ENCODE assay signal across 8 mouse cellular contexts in the genomic region with DNA sequence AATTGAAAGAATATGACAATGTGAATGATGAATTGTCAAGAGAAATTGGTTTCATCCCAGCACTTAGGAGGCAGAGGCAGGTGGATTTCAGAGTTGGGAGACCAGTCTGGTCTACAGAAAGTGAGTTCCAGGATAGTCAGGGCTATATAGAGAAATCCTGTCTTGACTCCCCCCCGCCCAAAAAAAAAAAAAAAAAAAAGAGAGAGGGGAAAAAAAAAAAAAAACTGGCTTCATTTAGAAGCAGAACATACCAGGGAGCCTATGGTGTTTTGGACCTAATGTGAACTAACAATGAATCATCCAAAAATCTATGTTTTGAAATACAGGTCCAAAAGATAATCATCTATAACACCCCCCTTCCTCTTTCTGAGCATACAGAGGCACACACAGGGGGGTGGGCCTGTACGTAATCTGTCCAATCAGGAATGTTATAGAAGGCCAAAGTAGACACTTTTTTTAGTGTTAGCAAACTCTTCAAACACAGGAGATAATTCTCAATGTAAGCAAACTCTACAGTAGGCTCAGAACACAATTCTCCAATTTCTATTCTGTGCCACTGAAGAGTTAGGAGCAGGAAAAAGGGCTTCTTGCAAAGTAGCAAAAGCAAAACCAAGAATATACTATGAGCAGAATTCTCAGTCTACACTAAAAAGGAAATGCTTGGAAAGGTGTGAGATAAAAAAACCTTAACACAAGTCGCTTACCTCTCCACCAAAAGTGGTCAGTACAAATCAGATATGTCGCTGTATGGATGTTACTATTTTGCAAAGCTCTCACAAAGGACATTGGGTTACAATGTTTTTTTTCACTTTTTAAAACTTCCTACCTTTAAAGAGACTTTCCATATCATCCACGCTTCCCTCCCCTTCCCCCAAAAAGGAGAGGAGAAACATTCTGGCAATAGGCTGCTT. TPM values are rescaled to one million over a fixed set of nuclear protein-coding genes. Genes with fewer than 3 reads are reported as not detected.
DNase-seq lines count a peak whose midpoint lies in the region; ATAC-seq lines count a peak whose summit lies in the region.

No protein-coding gene starts in this region.

- intact Hi-C loops in left cerebral cortex, postnatal 36 days (cut with DNase I): loop anchor here (5.0 kb wide), 1 partner anchor 131 kb away; a partner anchor contains a TSS

- H3K36me3 ChIP-seq in kidney, embryonic 15.5 days: peaks cover 54% of the 10 kb centered on the region
- peaks cover 10% of the 10 kb centered on the region for H3K36me3 ChIP-seq in embryonic facial prominence, embryonic 11.5 days (replicated peaks; ENCODE audit: control insufficient read depth, insufficient read depth, low read depth, low read length)
- peaks cover 54% of the 10 kb centered on the region for H3K36me3 ChIP-seq in intestine, embryonic 14.5 days (ENCODE audit: control insufficient read depth, insufficient read depth, low read length)
- peaks cover 27% of the 10 kb centered on the region for H3K36me3 ChIP-seq in midbrain, embryonic 16.5 days (ENCODE audit: control insufficient read depth, insufficient read depth, low read length)

- peak overlapping the region; percentile 87 for H3K4me3 ChIP-seq in kidney, embryonic 15.5 days (replicated peaks)
- H3K4me3 ChIP-seq in embryonic facial prominence, embryonic 11.5 days (ENCODE audit: low read depth, low read length): peak overlapping the region; percentile 86
- H3K4me3 ChIP-seq in intestine, embryonic 14.5 days (ENCODE audit: low read depth, low read length): peak overlapping the region; percentile 87
- H3K4me3 ChIP-seq in midbrain, embryonic 16.5 days (ENCODE audit: low read depth, low read length): peak overlapping the region; percentile 94

- no peaks in the 10 kb centered on the region for H3K27me3 ChIP-seq in kidney, embryonic 15.5 days
- H3K27me3 ChIP-seq in embryonic facial prominence, embryonic 11.5 days (ENCODE audit: control insufficient read depth, insufficient read depth, low read length): no peaks in the 10 kb centered on the region
- H3K27me3 ChIP-seq in intestine, embryonic 14.5 days (replicated peaks; ENCODE audit: control insufficient read depth, insufficient read depth, low read length): no peaks in the 10 kb centered on the region
- H3K27me3 ChIP-seq in midbrain, embryonic 16.5 days (ENCODE audit: control insufficient read depth, insufficient read depth, low read depth, low read length): no peaks in the 10 kb centered on the region

- WGBS in kidney, embryonic 15.5 days: 62% methylated on average over 5 of the region's 5 CpGs
- 60% methylated on average over 5 of the region's 5 CpGs for WGBS in embryonic facial prominence, embryonic 11.5 days
- 61% methylated on average over 5 of the region's 5 CpGs for WGBS in intestine, embryonic 14.5 days
- WGBS in midbrain, embryonic 16.5 days: 68% methylated on average over 5 of the region's 5 CpGs

- H3K9me3 ChIP-seq in kidney, embryonic 15.5 days (replicated peaks): no peaks in the 10 kb centered on the region
- no peaks in the 10 kb centered on the region for H3K9me3 ChIP-seq in embryonic facial prominence, embryonic 11.5 days (replicated peaks; ENCODE audit: control insufficient read depth, low read length)
- no peaks in the 10 kb centered on the region for H3K9me3 ChIP-seq in intestine, embryonic 14.5 days (ENCODE audit: control insufficient read depth, low read length)
- H3K9me3 ChIP-seq in midbrain, embryonic 16.5 days (replicated peaks; ENCODE audit: control insufficient read depth, low read length, poor library complexity, severe bottlenecking): no peaks in the 10 kb centered on the region

- no peak for ATAC-seq in kidney, embryonic 15.5 days (replicated peaks; ENCODE audit: low FRiP score)
- ATAC-seq in embryonic facial prominence, embryonic 11.5 days (replicated peaks; ENCODE audit: insufficient number of reproducible peaks, low FRiP score, low TSS enrichment, low read depth): no peak
- ATAC-seq in intestine, embryonic 14.5 days (replicated peaks; ENCODE audit: low FRiP score, low TSS enrichment, low read depth): no peak
- ATAC-seq in midbrain, embryonic 16.5 days: no peak
- ATAC-seq in granulocyte monocyte progenitor cell, adult 5-6 weeks (replicated peaks; ENCODE audit: poor library complexity, severe bottlenecking): no peak

- peak overlapping the region; percentile 50 for H3K9ac ChIP-seq in kidney, embryonic 15.5 days
- peak overlapping the region; percentile 94; the same call in 1 of the 2 replicates for H3K9ac ChIP-seq in embryonic facial prominence, embryonic 11.5 days (replicated peaks; ENCODE audit: low read length)
- H3K9ac ChIP-seq in intestine, embryonic 14.5 days (ENCODE audit: low read length): peak overlapping the region; percentile 63
- H3K9ac ChIP-seq in midbrain, embryonic 16.5 days (ENCODE audit: low read depth, low read length): no peak overlapping the region

- H3K27ac ChIP-seq in kidney, embryonic 15.5 days: peak overlapping the region; percentile 79; the same call in 1 of the 2 replicates
- H3K27ac ChIP-seq in embryonic facial prominence, embryonic 11.5 days (replicated peaks; ENCODE audit: low read depth, low read length): no peak overlapping the region
- H3K27ac ChIP-seq in intestine, embryonic 14.5 days (ENCODE audit: low read depth): peak overlapping the region; percentile 97; the same call in 1 of the 2 replicates
- no peak overlapping the region for H3K27ac ChIP-seq in midbrain, embryonic 16.5 days (ENCODE audit: low read length)

- peaks cover 49% of the 10 kb centered on the region for H3K4me1 ChIP-seq in kidney, embryonic 15.5 days
- no peaks in the 10 kb centered on the region; the same call in 1 of the 2 replicates for H3K4me1 ChIP-seq in embryonic facial prominence, embryonic 11.5 days (ENCODE audit: control insufficient read depth, insufficient read depth, low read length)
- peaks cover 25% of the 10 kb centered on the region for H3K4me1 ChIP-seq in intestine, embryonic 14.5 days (replicated peaks; ENCODE audit: control insufficient read depth, insufficient read depth, low read length)
- H3K4me1 ChIP-seq in midbrain, embryonic 16.5 days (ENCODE audit: control insufficient read depth, insufficient read depth, low read length): peaks cover 26% of the 10 kb centered on the region

- no peak for DNase-seq in kidney, postnatal 4 days
- no peak for DNase-seq in embryonic facial prominence, embryonic 11.5 days (ENCODE audit: low spot score)
- DNase-seq in intestine, embryonic 14.5 days (ENCODE audit: low spot score): no peak
- no peak for DNase-seq in layer of hippocampus, adult 9-11 months
- no peak for DNase-seq in left cerebral cortex, postnatal 36 days (ENCODE audit: low spot score in 2 of 2)

- H3K4me2 ChIP-seq in kidney, embryonic 15.5 days: peak overlapping the region; percentile 82
- peak overlapping the region; percentile 57 for H3K4me2 ChIP-seq in embryonic facial prominence, embryonic 11.5 days (ENCODE audit: low read depth, low read length)
- H3K4me2 ChIP-seq in intestine, embryonic 14.5 days (ENCODE audit: low read length): peak overlapping the region; percentile 85
- H3K4me2 ChIP-seq in midbrain, embryonic 16.5 days (ENCODE audit: low read length): peak overlapping the region; percentile 86

RNA-seq across cellular contexts. Expression of a gene that starts 1.7 kb away (rescaled TPM):
- polyA plus RNA-seq in kidney, embryonic 15.5 days (2015; fragmentation: Nextera tagmentation; extraction: Ambion mirVana): 55.1 and 56.3 TPM in 2 replicates
- polyA plus RNA-seq in embryonic facial prominence, embryonic 11.5 days (2014; fragmentation: Nextera tagmentation; extraction: Ambion mirVana): 98.7 and 103 TPM in 2 replicates
- 79.9 and 86.0 TPM in 2 replicates for polyA plus RNA-seq in intestine, embryonic 14.5 days (2014; fragmentation: Nextera tagmentation; extraction: Ambion mirVana)
- 28.5 and 32.9 TPM in 2 replicates for polyA plus RNA-seq in midbrain, embryonic 16.5 days (2015; fragmentation: Nextera tagmentation; extraction: Ambion mirVana)
- total RNA-seq in granulocyte monocyte progenitor cell, adult 5-6 weeks (2014; fragmentation: Nextera tagmentation): 165 and 169 TPM in 2 replicates
- total RNA-seq in granulocyte monocyte progenitor cell, adult 5-6 weeks (2017): 300 and 382 TPM in 2 replicates
- total RNA-seq in left cerebral cortex, postnatal 36 days (2021): 100 to 1,000 TPM; 114 to 119 TPM

RNA-seq across cellular contexts. Expression of a gene that starts 34.7 kb away (rescaled TPM):
- polyA plus RNA-seq in kidney, embryonic 15.5 days (2015; fragmentation: Nextera tagmentation; extraction: Ambion mirVana): 5.5 and 5.8 TPM in 2 replicates
- polyA plus RNA-seq in embryonic facial prominence, embryonic 11.5 days (2014; fragmentation: Nextera tagmentation; extraction: Ambion mirVana): 3.3 and 4.8 TPM in 2 replicates
- polyA plus RNA-seq in intestine, embryonic 14.5 days (2014; fragmentation: Nextera tagmentation; extraction: Ambion mirVana): 3.2 and 3.9 TPM in 2 replicates
- 7.7 and 8.2 TPM in 2 replicates for polyA plus RNA-seq in midbrain, embryonic 16.5 days (2015; fragmentation: Nextera tagmentation; extraction: Ambion mirVana)
- 8.0 and 8.5 TPM in 2 replicates for total RNA-seq in granulocyte monocyte progenitor cell, adult 5-6 weeks (2014; fragmentation: Nextera tagmentation)
- total RNA-seq in granulocyte monocyte progenitor cell, adult 5-6 weeks (2017): 1.1 and 6.6 TPM in 2 replicates
- total RNA-seq in left cerebral cortex, postnatal 36 days (2021): 10 to 100 TPM; 42.9 to 53.7 TPM

Comparison
In these comparisons a context has a peak if more than half of its experiments do, and no peak if none do; other contexts are left out.
1. H3K27ac ChIP-seq: peak in kidney, embryonic 15.5 days (single experiment) and intestine, embryonic 14.5 days (single experiment); none in embryonic facial prominence, embryonic 11.5 days (single experiment) and midbrain, embryonic 16.5 days (single experiment).
2. Peak in every context shown above with its lines, with median percentiles within 50 percentile points of each other: H3K4me2 ChIP-seq and H3K4me3 ChIP-seq.